15 mouse cellular contexts compared by ENCODE assay signal in genomic region chr9:109939401-109939800, GRCm38 (mm10). TPM values are rescaled to one million over a fixed set of nuclear protein-coding genes. Genes with fewer than 3 reads are reported as not detected.
DNase-seq lines count a peak whose midpoint lies in the region; ATAC-seq and TF ChIP-seq lines count a peak whose summit lies in the region.
"Had no signal": no experiment of that assay in that cellular context is flagged by ENCODE, and none has a peak within 500 bp of the region (broad histone marks: within the 10 kb centered on the region; RNA-seq: fewer than 3 reads in every experiment).

No protein-coding gene starts in this region.

- no peak for TF ChIP-seq EP300 in liver, postnatal 0 days (IDR thresholded peaks at IDR 0.05; ENCODE audit: low read depth)
- TF ChIP-seq EP300 in CH12.LX (IDR thresholded peaks at IDR 0.05; ENCODE audit: low read length) = no peak

- no peak for TF ChIP-seq POLR2A in CH12.LX (IDR thresholded peaks at IDR 0.05; ENCODE audit: low read depth, low read length)

- TF ChIP-seq CTCF in forebrain, postnatal 0 days (IDR thresholded peaks at IDR 0.05; ENCODE audit: low read depth) = peak; percentile 20; the same call in 1 of the 2 replicates
- peak; percentile 29 for TF ChIP-seq CTCF in liver, postnatal 0 days (IDR thresholded peaks at IDR 0.05; ENCODE audit: low read depth)
- peak in 1 of 2 experiments; percentile 56; a peak in 2 of 4 replicates for TF ChIP-seq CTCF in CH12.LX (conservative IDR thresholded peaks at IDR 0.05 in 1 of 2, IDR thresholded peaks at IDR 0.05 in 1 of 2; ENCODE audit: low read depth in 2 of 2, low read length in 2 of 2)

- no peak for ATAC-seq in forebrain, postnatal 0 days
- ATAC-seq in forebrain, embryonic 14.5 days = no peak
- no peak for ATAC-seq in liver, postnatal 0 days
- no peak for ATAC-seq in liver, embryonic 12.5 days
- no peak for ATAC-seq in hindbrain, embryonic 16.5 days
- ATAC-seq: forebrain, embryonic 13.5 days; inflammation-experienced regulatory T-cells, adult 6 months had no signal

- no peak overlapping the region for H3K4me3 ChIP-seq in forebrain, postnatal 0 days (ENCODE audit: low read depth, low read length)
- H3K4me3 ChIP-seq in forebrain, embryonic 14.5 days (ENCODE audit: low read depth, low read length) = no peak overlapping the region
- no peak overlapping the region for H3K4me3 ChIP-seq in liver, postnatal 0 days (ENCODE audit: low read depth, low read length)
- H3K4me3 ChIP-seq in liver, embryonic 12.5 days = no peak overlapping the region
- H3K4me3 ChIP-seq in CH12.LX (replicated peaks in 1 of 3; ENCODE audit: low read depth in 2 of 3, low read length in 2 of 3, poor library complexity in 1 of 3) = no peak overlapping the region
- H3K4me3 ChIP-seq in hindbrain, embryonic 16.5 days (ENCODE audit: low read length) = no peak overlapping the region
- H3K4me3 ChIP-seq: forebrain, embryonic 13.5 days had no signal

- H3K9me3 ChIP-seq in forebrain, postnatal 0 days (ENCODE audit: low read length) = no peaks in the 10 kb centered on the region
- no peaks in the 10 kb centered on the region for H3K9me3 ChIP-seq in forebrain, embryonic 14.5 days (replicated peaks; ENCODE audit: control insufficient read depth, low read length)
- H3K9me3 ChIP-seq in liver, postnatal 0 days (ENCODE audit: low read length) = no peaks in the 10 kb centered on the region
- no peaks in the 10 kb centered on the region for H3K9me3 ChIP-seq in liver, embryonic 12.5 days (replicated peaks)
- H3K9me3 ChIP-seq in CH12.LX (replicated peaks; ENCODE audit: low read length) = no peaks in the 10 kb centered on the region
- no peaks in the 10 kb centered on the region for H3K9me3 ChIP-seq in hindbrain, embryonic 16.5 days (ENCODE audit: control insufficient read depth, low read length)
- H3K9me3 ChIP-seq: forebrain, embryonic 13.5 days had no signal

- no peak overlapping the region for H3K27ac ChIP-seq in forebrain, postnatal 0 days (ENCODE audit: low read depth, low read length)
- H3K27ac ChIP-seq in forebrain, embryonic 14.5 days (ENCODE audit: low read depth, low read length) = no peak overlapping the region
- no peak overlapping the region for H3K27ac ChIP-seq in liver, postnatal 0 days (ENCODE audit: low read depth)
- H3K27ac ChIP-seq in liver, embryonic 12.5 days = no peak overlapping the region
- no peak overlapping the region for H3K27ac ChIP-seq in CH12.LX (ENCODE audit: insufficient read depth, low read depth)
- H3K27ac ChIP-seq in hindbrain, embryonic 16.5 days (ENCODE audit: low read depth, low read length) = no peak overlapping the region
- H3K27ac ChIP-seq: forebrain, embryonic 13.5 days had no signal

- H3K4me2 ChIP-seq in forebrain, postnatal 0 days (ENCODE audit: low read depth) = no peak overlapping the region
- H3K4me2 ChIP-seq in forebrain, embryonic 14.5 days (ENCODE audit: low read length) = no peak overlapping the region
- no peak overlapping the region for H3K4me2 ChIP-seq in liver, postnatal 0 days (ENCODE audit: low read depth, low read length)
- no peak overlapping the region for H3K4me2 ChIP-seq in liver, embryonic 12.5 days
- H3K4me2 ChIP-seq in CH12.LX (ENCODE audit: insufficient read depth, low read depth, poor library complexity, severe bottlenecking) = no peak overlapping the region
- H3K4me2 ChIP-seq in hindbrain, embryonic 16.5 days (ENCODE audit: low read length) = no peak overlapping the region
- H3K4me2 ChIP-seq: forebrain, embryonic 13.5 days had no signal

- H3K27me3 ChIP-seq in forebrain, postnatal 0 days (ENCODE audit: insufficient read depth, low read length) = no peaks in the 10 kb centered on the region
- H3K27me3 ChIP-seq in forebrain, embryonic 14.5 days (replicated peaks; ENCODE audit: control insufficient read depth, insufficient read depth, low read length) = no peaks in the 10 kb centered on the region
- no peaks in the 10 kb centered on the region for H3K27me3 ChIP-seq in liver, postnatal 0 days (ENCODE audit: insufficient read depth, low read length)
- H3K27me3 ChIP-seq in liver, embryonic 12.5 days (replicated peaks) = no peaks in the 10 kb centered on the region
- no peaks in the 10 kb centered on the region for H3K27me3 ChIP-seq in CH12.LX (replicated peaks)
- no peaks in the 10 kb centered on the region for H3K27me3 ChIP-seq in hindbrain, embryonic 16.5 days (replicated peaks; ENCODE audit: control insufficient read depth, insufficient read depth, low read length)
- H3K27me3 ChIP-seq: forebrain, embryonic 13.5 days had no signal

- peak; percentile 47 for TF ChIP-seq RAD21 in CH12.LX (IDR thresholded peaks at IDR 0.05; ENCODE audit: low read depth, low read length)

- WGBS in forebrain, postnatal 0 days = 99% methylated on average over 3 of the region's 3 CpGs
- 93% methylated on average over 3 of the region's 3 CpGs for WGBS in forebrain, embryonic 14.5 days
- 84% methylated on average over 3 of the region's 3 CpGs for WGBS in liver, postnatal 0 days (ENCODE audit: insufficient replicate concordance)
- WGBS in liver, embryonic 12.5 days (ENCODE audit: insufficient replicate concordance) = 88% methylated on average over 3 of the region's 3 CpGs
- whole genome bisulfite sequencing in hindbrain, embryonic 16.5 days = 96% methylated on average over 3 of the region's 3 CpGs

- in situ Hi-C loops in CH12.LX (cut with MboI; ENCODE audit: low pct_ligation_motif_present, low pct_unique_long_range_greater_than_20kb, low sequenced_read_pairs) = no loop called here

- no peak overlapping the region for H3K9ac ChIP-seq in forebrain, postnatal 0 days
- no peak overlapping the region for H3K9ac ChIP-seq in forebrain, embryonic 14.5 days (ENCODE audit: low read length)
- no peak overlapping the region for H3K9ac ChIP-seq in liver, postnatal 0 days (replicated peaks)
- no peak overlapping the region for H3K9ac ChIP-seq in liver, embryonic 12.5 days
- no peak overlapping the region for H3K9ac ChIP-seq in CH12.LX (ENCODE audit: insufficient read depth, low read depth)
- H3K9ac ChIP-seq in hindbrain, embryonic 16.5 days (ENCODE audit: low read depth, low read length) = no peak overlapping the region
- H3K9ac ChIP-seq: forebrain, embryonic 13.5 days had no signal

- dilution Hi-C loops in CH12.LX (cut with MboI; ENCODE audit: extremely low pct_ligation_motif_present, extremely low pct_unique_long_range_greater_than_20kb, low sequenced_read_pairs) = no loop called here

- H3K4me1 ChIP-seq in forebrain, postnatal 0 days (ENCODE audit: insufficient read depth) = no peaks in the 10 kb centered on the region
- no peaks in the 10 kb centered on the region for H3K4me1 ChIP-seq in forebrain, embryonic 14.5 days (ENCODE audit: control insufficient read depth, insufficient read depth, low read length)
- peaks cover 3% of the 10 kb centered on the region; the same call in 1 of the 2 replicates for H3K4me1 ChIP-seq in liver, postnatal 0 days (ENCODE audit: insufficient read depth)
- H3K4me1 ChIP-seq in liver, embryonic 12.5 days = 0 out of 2 replicates have a peak, but pooled peaks cover 3% of the 10 kb centered on the region
- H3K4me1 ChIP-seq in CH12.LX (ENCODE audit: control insufficient read depth in 1 of 2, insufficient read depth in 2 of 2) = peaks cover 0 to 14% of the 10 kb centered on the region in 2 experiments; a peak in 2 of 4 replicates
- H3K4me1 ChIP-seq in hindbrain, embryonic 16.5 days (ENCODE audit: control insufficient read depth, insufficient read depth, low read depth, low read length) = 0 out of 2 replicates have a peak, but pooled peaks cover 5% of the 10 kb centered on the region
- H3K4me1 ChIP-seq: forebrain, embryonic 13.5 days had no signal

- no peak for DNase-seq in forebrain, postnatal 0 days
- DNase-seq in forebrain, embryonic 14.5 days (ENCODE audit: low spot score) = no peak
- DNase-seq in liver, postnatal 0 days = no peak
- DNase-seq in CH12.LX (ENCODE audit: extremely low read depth) (no peak), ZHBTc4 (ENCODE audit: low read depth, low spot score) (peak; percentile 55)
- DNase-seq in urinary bladder, postnatal 10 days (ENCODE audit: low spot score) = no peak
- DNase-seq: adrenal gland, adult 8-10 months; cerebellum, adult 9-10 months; heart, postnatal 4 days; kidney, postnatal 14 days; liver had no signal

- no peaks in the 10 kb centered on the region for H3K36me3 ChIP-seq in forebrain, postnatal 0 days (ENCODE audit: insufficient read depth)
- no peaks in the 10 kb centered on the region for H3K36me3 ChIP-seq in forebrain, embryonic 14.5 days (ENCODE audit: control insufficient read depth, insufficient read depth, low read length)
- H3K36me3 ChIP-seq in liver, postnatal 0 days (replicated peaks; ENCODE audit: insufficient read depth, low read length) = no peaks in the 10 kb centered on the region
- H3K36me3 ChIP-seq in liver, embryonic 12.5 days = no peaks in the 10 kb centered on the region
- peaks cover 0 to 4% of the 10 kb centered on the region in 2 experiments for H3K36me3 ChIP-seq in CH12.LX (replicated peaks in 1 of 2; ENCODE audit: control insufficient read depth in 1 of 2, insufficient read depth in 1 of 2, low read length in 1 of 2)
- H3K36me3 ChIP-seq in hindbrain, embryonic 16.5 days (ENCODE audit: control insufficient read depth, insufficient read depth, low read length) = no peaks in the 10 kb centered on the region

- H3K79me2 ChIP-seq in CH12.LX (replicated peaks; ENCODE audit: control insufficient read depth, extremely low read depth, insufficient read depth, poor library complexity, severe bottlenecking) = peaks cover 38% of the 10 kb centered on the region

TF ChIP-seq in CH12.LX, 34 proteins besides CTCF, POLR2A, EP300 and RAD21:
- TF ChIP-seq BHLHE40 (IDR thresholded peaks at IDR 0.05; ENCODE audit: low read depth, low read length) (no peak), MAFK (IDR thresholded peaks at IDR 0.05; ENCODE audit: insufficient replicate concordance, low read length) (no peak), SMC3 (IDR thresholded peaks at IDR 0.05; ENCODE audit: low read depth, low read length) (peak; percentile 47), CHD1 (IDR thresholded peaks at IDR 0.05; ENCODE audit: low read depth, low read length) (no peak), ZKSCAN1 (IDR thresholded peaks at IDR 0.05; ENCODE audit: borderline replicate concordance, low read depth, low read length) (no peak), GABPA (IDR thresholded peaks at IDR 0.05; ENCODE audit: insufficient replicate concordance, low read depth, low read length) (no peak)
TF ChIP-seq in CH12.LX: peak in this region for 1.

RNA-seq across cellular contexts. Expression of gene Map4, which starts 8.1 kb away (rescaled TPM):
- total RNA-seq in forebrain, postnatal 0 days (2014; rRNA removed) = 226 and 237 TPM in 2 replicates
- 158 and 201 TPM in 2 replicates for polyA plus RNA-seq in forebrain, postnatal 0 days (2015; fragmentation: Nextera tagmentation; extraction: Ambion mirVana)
- polyA plus RNA-seq in forebrain, embryonic 14.5 days (2014; fragmentation: Nextera tagmentation; extraction: Ambion mirVana) = 90.6 and 108 TPM in 2 replicates
- 6.3 and 7.7 TPM in 2 replicates for polyA plus RNA-seq in liver, postnatal 0 days (2015; fragmentation: Nextera tagmentation; extraction: Ambion mirVana)
- polyA plus RNA-seq in liver, embryonic 12.5 days (2016; fragmentation: Nextera tagmentation; extraction: Ambion mirVana) = 18.6 and 19.1 TPM in 2 replicates
- total RNA-seq in CH12.LX (2012; rRNA removed) (23.1 and 28.9 TPM in 2 replicates), CH12.LX (2014; rRNA removed) (13.8 and 14.4 TPM in 2 replicates)
- polyA plus RNA-seq in CH12.LX (2012; ENCODE audit: insufficient read length, low read depth) = 40.6 and 45.8 TPM in 2 replicates
- 206 and 219 TPM in 2 replicates for polyA plus RNA-seq in hindbrain, embryonic 16.5 days (2015; fragmentation: Nextera tagmentation; extraction: Ambion mirVana)
